Mouse (Mus musculus) 3T3-L1 (cell line): ENCODE measurements around the gene Slc25a41.
A peak's percentile ranks its signal among the peaks of the same experiment; 100 is the strongest.

Experiments
- DNase-seq: peaks from one replicate; pipeline ENCODE4 v3.0.0-alpha.2; 2015; ENCODE audit warnings: low read depth, low spot score

Slc25a41 gene

GRCm38 (mm10) chr17:57047406-57047805, 6.0 kb upstream of the Slc25a41 start:
- no peak for DNase-seq

- no peak for DNase-seq
Observed at GRCm38 (mm10) chr17:57038978-57039377, 2.5 kb downstream of the Slc25a41 start.

GRCm38 (mm10) chr17:57032854-57033253, 8.6 kb downstream of the Slc25a41 start:
- peak; percentile 22 for DNase-seq

DNA sequence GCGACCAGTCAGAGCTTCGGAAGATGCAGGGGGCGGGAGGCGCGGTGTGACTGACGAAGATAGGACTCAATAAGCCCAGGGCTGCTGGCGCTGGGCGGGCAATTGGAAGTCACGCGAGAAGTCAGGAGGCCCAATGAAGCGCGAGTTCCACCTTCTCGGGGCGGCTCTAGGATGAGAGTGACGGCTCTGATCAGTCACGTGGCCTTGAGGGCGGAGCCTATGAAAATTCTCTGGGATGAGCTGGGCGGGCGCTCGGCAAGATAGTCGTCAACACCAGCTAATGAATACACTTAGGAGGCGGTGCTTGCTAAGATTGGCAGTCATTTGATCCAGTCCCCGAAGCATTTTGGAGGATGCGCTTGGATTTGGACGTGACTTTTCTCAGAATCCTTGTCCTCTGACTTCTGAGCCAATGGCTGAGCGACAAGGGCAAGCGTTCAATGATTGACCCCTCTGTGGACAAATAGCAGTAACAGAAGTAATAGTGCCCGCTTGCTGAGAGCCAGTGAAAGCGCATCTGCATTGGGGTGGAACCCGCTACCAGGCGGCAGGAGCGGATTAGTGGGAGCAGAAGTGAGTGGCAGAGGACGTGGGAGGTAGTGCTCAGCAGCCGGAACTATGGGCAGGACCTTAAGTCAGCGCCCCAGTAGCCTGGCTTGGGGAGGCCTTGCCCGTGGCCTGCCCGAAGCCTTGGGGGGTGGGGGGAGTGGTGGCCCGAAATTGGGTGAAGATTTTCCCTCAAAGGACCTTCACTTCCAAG, 9.6 kb downstream of the Slc25a41 start:
- DNase-seq, result peak; percentile 100

DNA sequence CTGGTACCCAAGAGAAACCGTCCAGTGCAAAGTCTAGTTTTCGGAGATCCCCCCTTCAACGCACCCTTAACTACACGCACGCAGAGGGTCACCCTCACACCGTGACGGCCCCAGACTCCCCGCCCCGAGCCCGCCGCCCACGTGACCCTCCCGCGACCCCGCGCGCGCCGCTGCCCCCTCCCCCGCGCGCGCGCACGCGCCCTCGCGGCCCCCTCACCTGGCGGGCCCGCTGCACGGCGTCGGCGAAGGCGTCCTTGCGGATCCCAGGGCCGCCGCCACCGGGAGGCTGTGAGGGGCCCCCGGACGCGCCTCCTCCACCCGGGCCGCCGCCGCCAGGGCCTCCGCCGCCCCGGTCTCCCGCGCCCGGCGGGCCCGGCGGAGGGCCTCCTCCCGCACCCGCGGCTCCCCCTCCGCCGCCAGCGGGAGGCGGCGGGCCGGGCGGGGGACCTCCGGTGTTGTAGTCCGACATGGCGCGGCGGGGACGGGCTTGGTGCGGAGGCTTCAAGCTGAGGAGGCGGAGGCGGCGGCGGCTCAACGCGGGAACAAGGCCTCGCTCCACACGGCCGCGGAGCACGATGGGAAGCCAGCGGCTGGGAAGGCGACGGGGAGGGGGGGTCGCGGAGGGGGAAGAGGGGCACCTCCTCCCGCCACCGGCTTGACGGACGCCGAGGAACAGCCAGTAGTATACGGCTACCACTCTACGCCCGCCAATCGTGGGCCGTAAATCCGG, 10.4 kb downstream of the Slc25a41 start, which contains the start of gene Khsrp:
TSS of gene Khsrp (minus strand) at position 592 of the 730 bp plus-strand sequence.
- DNase-seq, result no peak

GRCm38 (mm10) chr17:57029691-57030090, 11.8 kb downstream of the Slc25a41 start:
- peak; percentile 76 for DNase-seq

- no peak for DNase-seq
Observed at GRCm38 (mm10) chr17:57027471-57027870, 14.0 kb downstream of the Slc25a41 start.

DNA sequence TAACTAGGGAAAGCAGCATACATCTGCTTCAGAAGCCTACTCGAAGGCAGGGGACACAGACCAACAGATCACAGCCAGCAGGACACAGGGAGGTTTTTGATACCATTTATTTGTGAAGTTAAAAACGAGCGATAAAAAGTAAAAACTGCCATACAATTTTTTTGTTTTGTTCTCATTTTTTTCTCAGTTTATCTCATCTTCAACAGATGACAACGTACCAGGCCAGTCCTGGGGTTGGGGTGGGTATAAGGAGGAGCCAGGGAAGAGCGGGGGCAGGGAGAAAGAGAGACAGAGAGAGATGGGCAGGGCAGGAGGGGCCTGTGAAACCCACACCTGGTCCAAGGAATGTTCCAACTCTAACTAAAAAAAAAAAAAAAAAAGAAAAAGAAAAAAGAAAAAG, 20.5 kb downstream of the Slc25a41 start:
- DNase-seq, result no peak

GRCm38 (mm10) chr17:57019693-57020092, 21.8 kb downstream of the Slc25a41 start:
- no peak for DNase-seq

DNA sequence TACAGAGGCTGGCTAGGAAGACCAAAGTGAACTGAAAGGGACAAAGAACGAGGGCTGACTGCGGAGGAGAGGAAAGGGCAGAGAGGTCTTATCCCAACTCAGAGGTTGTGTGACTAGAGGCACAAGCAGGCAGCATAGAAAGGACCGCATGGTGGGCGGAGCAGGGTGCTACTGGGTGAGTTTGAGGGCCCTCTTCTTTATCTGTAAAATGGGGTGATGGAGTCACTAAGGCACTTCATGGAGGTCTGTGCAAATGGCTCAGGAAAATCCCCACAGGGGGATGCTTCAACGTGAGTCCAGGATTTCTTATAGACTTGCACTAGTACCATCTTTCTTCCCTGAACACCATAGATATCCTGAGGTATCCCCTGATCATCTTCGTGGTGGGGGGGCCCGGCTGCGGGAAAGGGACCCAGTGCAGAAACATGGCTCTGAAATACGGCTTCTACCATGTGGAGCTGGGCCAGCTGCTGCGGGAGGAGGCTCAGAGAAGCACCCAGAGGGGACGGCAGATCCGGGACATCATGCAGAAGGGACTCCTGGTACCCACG, 29.1 kb downstream of the Slc25a41 start:
- DNase-seq, result no peak

- peak; percentile 98 for DNase-seq
Observed at GRCm38 (mm10) chr17:57011236-57012141, 30.0 kb downstream of the Slc25a41 start, which contains the start of the genes Gtf2f1 and Gm17949. Gene Gtf2f1, minus strand, starts transcription at chr17:57011288. Gene Gm17949, plus strand, starts transcription at chr17:57011469.

GRCm38 (mm10) chr17:57010911-57011235, 30.6 kb downstream of the Slc25a41 start:
- DNase-seq, result no peak

- DNase-seq, result peak; percentile 65
Observed at GRCm38 (mm10) chr17:57007137-57007905, 34.1 kb downstream of the Slc25a41 start.

- no peak for DNase-seq
Observed at GRCm38 (mm10) chr17:57003994-57004393, 37.5 kb downstream of the Slc25a41 start.

DNA sequence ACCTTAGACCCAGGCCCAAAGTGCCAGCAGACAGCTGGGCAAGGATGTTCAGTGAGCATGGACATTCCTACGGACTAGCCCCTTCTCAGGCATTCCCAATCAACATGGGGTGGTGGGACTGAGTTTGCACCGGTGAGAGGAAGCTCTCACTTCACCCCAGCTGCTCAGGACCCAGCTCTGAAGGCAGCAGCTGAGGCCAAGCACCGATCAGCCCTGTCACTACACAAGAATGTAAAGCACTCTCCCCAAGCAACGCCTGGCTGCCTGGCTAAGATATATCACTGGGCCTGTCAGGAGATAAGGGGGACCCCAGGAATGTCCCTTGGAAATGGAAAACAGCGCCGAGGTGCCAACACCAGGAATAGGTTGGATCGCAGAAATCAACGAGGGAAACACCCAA, 40.2 kb downstream of the Slc25a41 start:
- DNase-seq, result peak; percentile 56

GRCm38 (mm10) chr17:56999968-57000609, 41.4 kb downstream of the Slc25a41 start, which contains the start of gene Pspn:
Gene Pspn, minus strand, starts transcription at chr17:57000018.
- no peak for DNase-seq

GRCm38 (mm10) chr17:56999414-56999813, 42.0 kb downstream of the Slc25a41 start:
- no peak for DNase-seq

DNA sequence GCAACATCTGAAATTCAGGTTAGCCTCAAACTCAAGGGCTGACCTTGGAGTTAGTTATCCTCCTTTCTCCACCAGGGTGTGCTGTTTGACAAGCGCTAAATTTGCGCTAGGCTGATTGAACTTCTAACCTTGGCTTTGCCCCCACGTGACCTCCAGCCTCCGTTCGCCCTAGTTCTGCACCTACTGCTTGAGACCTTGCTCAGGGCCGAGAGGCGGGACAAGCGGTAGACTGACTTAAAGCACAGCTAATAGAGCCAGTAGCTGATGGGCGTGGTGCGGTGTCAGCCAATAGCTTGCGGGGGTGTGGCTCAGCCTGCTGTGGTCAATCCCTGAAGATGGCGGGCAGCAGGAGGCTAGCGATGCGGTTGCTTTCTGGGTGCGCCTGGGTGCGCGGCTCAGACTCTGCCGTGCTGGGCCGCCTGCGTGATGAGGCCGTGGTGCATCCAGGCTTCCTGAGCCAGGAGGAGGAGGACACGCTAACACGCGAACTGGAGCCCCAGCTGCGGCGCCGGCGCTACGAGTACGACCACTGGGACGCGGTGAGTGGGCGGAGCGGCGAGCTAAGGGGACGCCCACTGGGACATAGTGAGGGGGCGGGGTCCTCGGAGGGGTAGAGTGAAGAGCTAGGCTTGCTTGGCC, 44.3 kb downstream of the Slc25a41 start, which contains the start of gene Alkbh7:
TSS of gene Alkbh7 (plus strand) at position 311 of the 639 bp plus-strand sequence.
- peak; percentile 100 for DNase-seq

- DNase-seq, result no peak
Observed at GRCm38 (mm10) chr17:56996506-56996905, 44.9 kb downstream of the Slc25a41 start.

GRCm38 (mm10) chr17:56995046-56995445, 46.4 kb downstream of the Slc25a41 start:
- DNase-seq, result no peak
